Mouse (Mus musculus) heart, embryonic 13.5 days (tissue): ENCODE data around the gene Ecsit. TPM values are rescaled to one million over a fixed set of nuclear protein-coding genes. Genes with fewer than 3 reads are reported as not detected.

Experiments
- ATAC-seq: fragments of 200-750 bp; cut with Nextera tagmentation; 2 replicates; pipeline ENCODE4 v1.8.0; 2017; ENCODE audit warnings: moderate TSS enrichment; ENCODE audit not compliant: insufficient number of reproducible peaks, low FRiP score, low TSS enrichment; ENCODE audit errors: extremely low read depth
- H3K27ac ChIP-seq: fragments of 300-500 bp; sonication (generic); replicated peaks from 2 replicates; pipeline ENCODE4 v1.5.1; 2015; ENCODE audit warnings: moderate library complexity, mild to moderate bottlenecking, inconsistent platforms
- H3K27me3 ChIP-seq: fragments of 300-500 bp; sonication (generic); replicated peaks from 2 replicates; pipeline ENCODE4 v1.6.1; 2015; ENCODE audit warnings: mild to moderate bottlenecking, inconsistent platforms
- H3K36me3 ChIP-seq: fragments of 300-500 bp; sonication (generic); 2 replicates; pipeline ENCODE4 v1.6.1; 2015; ENCODE audit warnings: mild to moderate bottlenecking, inconsistent platforms
- H3K4me1 ChIP-seq: fragments of 300-500 bp; sonication (generic); 2 replicates; pipeline ENCODE4 v1.6.1; 2015; ENCODE audit warnings: inconsistent platforms
- H3K4me2 ChIP-seq: fragments of 300-500 bp; sonication (generic); 2 replicates; pipeline ENCODE4 v1.6.1; 2015; ENCODE audit warnings: inconsistent platforms, mild to moderate bottlenecking, moderate library complexity
- H3K4me3 ChIP-seq: fragments of 300-500 bp; sonication (generic); 2 replicates; pipeline ENCODE4 v1.5.1; 2015; ENCODE audit warnings: moderate library complexity, mild to moderate bottlenecking, inconsistent platforms
- H3K9ac ChIP-seq: fragments of 300-500 bp; sonication (generic); 2 replicates; pipeline ENCODE4 v1.6.1; 2015; ENCODE audit warnings: inconsistent platforms, mild to moderate bottlenecking, moderate library complexity
- H3K9me3 ChIP-seq: fragments of 300-500 bp; sonication (generic); 2 replicates; pipeline ENCODE4 v1.6.1; 2016; ENCODE audit warnings: inconsistent platforms
- WGBS: fragments of 180-500 bp; shearing (Covaris S2); methylation state at CpG from one replicate; pipeline ENCODE4 v1.1.7; 2015; ENCODE audit warnings: mixed read lengths; 5-methylcytosine and 5-hydroxymethylcytosine counted together
- microRNA-seq: library from miRNA; unstranded; fragments of <30 nt; microRNA quantifications from one replicate; pipeline ENCODE4, GENCODE M21; 2016
- polyA plus RNA-seq: library from polyadenylated mRNA; unstranded; fragments of >200 nt; fragmentation: Nextera tagmentation; extraction: Ambion mirVana; gene quantifications from 2 replicates; pipeline ENCODE4 v1.2.1, GENCODE M21; 2015

Ecsit gene
- polyA plus RNA-seq, 1 experiment from 2014 or later = 49.5 TPM

DNA sequence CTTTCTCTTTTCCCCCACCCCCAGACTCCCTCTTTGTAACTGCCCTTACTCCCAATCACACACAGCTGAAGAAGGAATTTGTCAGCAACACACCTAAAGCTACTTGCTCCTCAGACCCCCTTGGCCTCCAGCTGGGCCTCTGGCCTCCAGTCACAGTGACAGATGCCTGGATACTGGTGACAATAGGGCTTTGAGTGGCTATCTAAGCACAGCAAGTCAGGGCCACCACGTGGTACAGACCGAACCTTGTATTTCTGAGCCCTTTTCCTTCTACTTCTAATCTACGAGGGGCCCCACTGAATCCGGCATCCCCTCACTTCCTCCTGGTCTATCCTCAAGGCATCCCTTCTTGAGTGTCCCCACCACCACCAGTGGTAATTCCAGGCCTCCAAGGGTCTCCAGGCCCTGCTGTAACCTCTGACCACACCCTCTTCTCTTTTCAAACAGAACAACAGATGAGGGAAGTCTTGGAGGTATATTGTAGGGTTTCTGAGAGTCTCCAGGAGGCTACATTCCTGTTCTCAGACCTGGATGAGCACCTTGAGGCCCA, 35.4 kb downstream of the Ecsit start:
- Histone ChIP-seq H3K4me3 (no peak overlapping the region), H3K4me2 (peak overlapping the region; percentile 69), H3K36me3 (no peaks in the 10 kb centered on the region), H3K9me3 (no peaks in the 10 kb centered on the region), H3K9ac (no peak overlapping the region), H3K4me1 (peaks cover 32% of the 10 kb centered on the region), H3K27me3 (peaks cover 76% of the 10 kb centered on the region), H3K27ac (no peak overlapping the region)
- 39% methylated on average over 4 of the region's 4 CpGs for WGBS
- no peak for ATAC-seq

DNA sequence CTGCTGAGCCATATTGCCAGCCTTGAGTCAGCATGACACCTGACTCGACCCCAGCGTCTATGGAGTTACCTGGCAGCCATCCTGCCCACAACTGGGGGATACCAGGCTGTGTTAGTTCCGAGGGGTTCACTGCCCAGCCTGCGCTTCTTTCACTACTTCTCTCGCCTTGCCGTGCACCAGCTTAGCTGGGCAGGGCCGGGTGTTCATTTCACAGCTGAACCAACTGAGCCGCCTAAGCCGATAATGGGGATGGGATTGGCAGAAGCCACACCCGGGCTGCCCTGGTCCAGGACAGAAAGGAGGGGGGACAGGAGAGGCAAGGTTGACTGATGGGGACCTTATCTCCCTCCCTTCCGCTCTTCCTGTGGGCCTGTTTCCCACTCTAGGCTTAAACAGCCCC, 35.9 kb downstream of the Ecsit start:
- Histone ChIP-seq H3K36me3 (no peaks in the 10 kb centered on the region), H3K27ac (no peak overlapping the region), H3K9ac (no peak overlapping the region), H3K4me3 (no peak overlapping the region), H3K4me1 (peaks cover 27% of the 10 kb centered on the region), H3K4me2 (no peak overlapping the region), H3K9me3 (no peaks in the 10 kb centered on the region), H3K27me3 (peaks cover 71% of the 10 kb centered on the region)
- ATAC-seq = no peak
- WGBS = 63% methylated on average over 11 of the region's 11 CpGs

DNA sequence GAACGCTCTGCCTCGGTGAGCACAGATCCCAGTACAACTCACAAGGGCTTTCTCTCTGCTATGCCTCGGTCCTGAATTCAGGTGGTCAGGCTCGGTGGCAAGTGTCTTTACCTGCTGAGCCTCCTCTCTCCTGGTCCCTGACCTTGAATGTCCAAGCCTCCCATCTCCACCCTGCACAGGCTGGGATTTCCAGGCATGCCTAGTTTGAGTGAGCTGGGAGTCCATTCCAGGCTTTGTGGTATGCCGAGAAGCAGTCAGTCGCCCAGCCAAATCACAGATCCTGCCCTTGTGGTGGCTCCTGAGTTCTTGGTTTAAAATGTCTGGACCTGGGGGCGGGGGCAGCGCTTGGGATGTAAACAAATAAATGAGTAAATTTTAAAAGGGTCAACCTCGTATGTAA, 37.9 kb downstream of the Ecsit start:
- H3K4me1 ChIP-seq = peaks cover 25% of the 10 kb centered on the region
- WGBS = 46% methylated on average over 9 of the region's 9 CpGs
- no peak overlapping the region for H3K4me3 ChIP-seq
- peaks cover 53% of the 10 kb centered on the region for H3K27me3 ChIP-seq
- no peak overlapping the region for H3K9ac ChIP-seq
- H3K27ac ChIP-seq = no peak overlapping the region
- no peak overlapping the region for H3K4me2 ChIP-seq
- H3K9me3 ChIP-seq = no peaks in the 10 kb centered on the region
- H3K36me3 ChIP-seq = no peaks in the 10 kb centered on the region
- no peak for ATAC-seq

DNA sequence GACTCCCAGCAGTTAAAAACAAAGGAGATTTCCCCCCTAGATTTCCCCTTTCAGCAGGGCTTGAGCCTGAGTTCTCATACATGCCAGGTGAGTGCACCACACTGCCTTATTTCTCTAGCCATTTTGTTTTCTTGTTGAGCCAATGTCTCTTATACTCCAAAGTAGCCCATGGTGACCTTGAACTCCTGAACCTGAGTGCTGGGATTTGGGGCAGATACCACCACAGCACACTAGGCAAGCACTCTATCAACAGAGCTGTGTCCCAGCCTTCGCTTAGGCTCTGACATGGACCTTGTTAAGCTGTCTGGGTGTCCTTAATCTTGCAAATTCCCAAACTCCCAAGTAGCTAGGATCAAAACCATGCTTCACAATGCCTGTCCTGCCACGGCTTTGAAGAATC, 43.4 kb downstream of the Ecsit start:
- H3K4me1 ChIP-seq = no peaks in the 10 kb centered on the region
- 42% methylated on average over 2 of the region's 2 CpGs for WGBS
- H3K4me2 ChIP-seq = no peak overlapping the region
- H3K4me3 ChIP-seq = no peak overlapping the region
- no peak overlapping the region for H3K27ac ChIP-seq
- H3K9ac ChIP-seq = no peak overlapping the region
- no peak for ATAC-seq
- H3K9me3 ChIP-seq = no peaks in the 10 kb centered on the region
- H3K36me3 ChIP-seq = no peaks in the 10 kb centered on the region
- H3K27me3 ChIP-seq = peaks cover 7% of the 10 kb centered on the region; the same call in 1 of the 2 replicates

DNA sequence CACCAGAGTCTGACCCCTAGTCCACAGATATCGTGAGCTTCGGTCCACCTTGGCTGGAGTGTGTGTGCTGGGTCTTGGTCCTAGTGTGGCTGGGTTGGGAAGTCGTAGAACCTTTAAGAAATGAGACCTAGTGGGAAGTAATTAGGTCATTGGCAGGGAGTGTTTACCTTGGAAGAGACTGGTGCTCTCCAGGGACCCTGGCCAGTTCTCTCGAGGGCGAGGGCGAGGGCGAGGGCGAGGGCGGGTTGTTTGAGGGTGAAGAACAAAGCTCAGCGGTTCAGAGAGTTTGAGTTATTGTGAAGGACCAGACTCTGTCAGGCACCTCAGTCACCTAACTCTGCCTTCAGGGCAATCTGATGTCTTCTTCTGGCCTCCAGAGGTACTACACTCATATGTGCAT, 47.4 kb downstream of the Ecsit start:
- Histone ChIP-seq H3K9me3 (no peaks in the 10 kb centered on the region), H3K4me1 (no peaks in the 10 kb centered on the region), H3K36me3 (no peaks in the 10 kb centered on the region), H3K4me3 (no peak overlapping the region), H3K27ac (no peak overlapping the region), H3K4me2 (no peak overlapping the region), H3K9ac (no peak overlapping the region), H3K27me3 (0 out of 2 replicates have a peak, but pooled peaks cover 2% of the 10 kb centered on the region)
- WGBS = 70% methylated on average over 10 of the region's 10 CpGs
- no peak for ATAC-seq

DNA sequence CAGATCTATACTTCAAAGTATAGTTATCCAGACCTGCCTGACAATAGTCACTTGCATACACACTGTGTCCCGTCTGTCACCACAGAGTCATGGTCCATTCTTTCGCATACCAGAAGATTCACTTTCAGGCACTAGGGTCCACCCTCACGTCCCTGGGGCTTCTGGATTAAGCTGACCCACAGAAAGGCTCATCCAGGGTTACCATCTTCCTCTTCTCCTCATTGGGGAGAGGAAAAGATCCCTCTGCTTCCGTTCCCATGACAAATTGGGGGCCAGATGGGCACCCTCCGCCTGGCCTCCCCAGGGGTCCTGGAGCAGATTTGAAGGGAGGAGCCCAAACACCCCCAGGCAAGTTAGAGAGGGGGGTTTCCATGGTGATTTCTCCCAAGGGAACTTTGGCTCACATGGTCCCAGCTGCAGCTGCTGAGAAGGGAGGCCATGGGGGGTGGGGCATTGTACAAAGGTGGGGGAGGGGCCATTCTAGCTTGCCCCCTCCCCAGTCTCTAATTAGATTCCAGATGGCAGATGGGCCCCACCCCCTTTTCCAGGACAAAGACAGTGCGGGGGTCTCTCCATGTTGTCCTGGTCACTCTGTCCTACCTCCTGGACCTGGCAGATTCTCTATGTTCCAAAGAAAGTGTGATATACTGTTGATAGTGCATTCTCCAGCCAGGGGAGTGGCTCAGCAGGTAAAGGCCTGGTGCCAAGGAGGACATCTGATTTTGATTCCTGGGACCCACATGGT, 49.8 kb downstream of the Ecsit start:
- Histone ChIP-seq H3K9me3 (no peaks in the 10 kb centered on the region), H3K4me1 (no peaks in the 10 kb centered on the region), H3K27ac (no peak overlapping the region), H3K4me2 (no peak overlapping the region), H3K9ac (no peak overlapping the region), H3K27me3 (0 out of 2 replicates have a peak, but pooled peaks cover 2% of the 10 kb centered on the region), H3K4me3 (no peak overlapping the region), H3K36me3 (no peaks in the 10 kb centered on the region)
- WGBS = 44% methylated on average over 6 of the region's 6 CpGs
- ATAC-seq = no peak

DNA sequence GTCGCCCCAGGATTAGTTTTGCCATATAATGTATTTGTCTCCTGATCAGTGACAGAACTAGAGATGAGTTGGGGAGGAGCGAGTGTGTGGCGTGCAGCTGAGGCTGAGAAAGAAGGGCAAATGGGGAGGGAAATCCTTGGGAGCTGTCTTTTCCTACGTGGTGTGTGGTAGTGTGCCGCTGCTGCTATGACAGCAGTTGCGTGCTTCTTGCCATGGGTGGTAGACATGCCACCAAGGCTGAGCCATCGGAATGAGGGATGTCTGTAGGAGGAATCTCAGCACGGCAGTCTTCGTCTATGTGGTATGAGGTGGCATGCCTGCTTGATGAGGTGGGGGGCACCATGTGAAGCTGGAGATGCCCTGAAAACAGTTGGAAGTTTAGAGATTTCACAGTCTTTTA, 54.9 kb downstream of the Ecsit start:
- H3K27me3 ChIP-seq = peaks cover 11% of the 10 kb centered on the region; the same call in 1 of the 2 replicates
- no peaks in the 10 kb centered on the region for H3K9me3 ChIP-seq
- no peaks in the 10 kb centered on the region for H3K4me1 ChIP-seq
- no peak overlapping the region for H3K4me3 ChIP-seq
- ATAC-seq = no peak
- H3K27ac ChIP-seq = no peak overlapping the region
- H3K4me2 ChIP-seq = no peak overlapping the region
- no peaks in the 10 kb centered on the region for H3K36me3 ChIP-seq
- WGBS = 84% methylated on average over 9 of the region's 9 CpGs
- no peak overlapping the region for H3K9ac ChIP-seq

DNA sequence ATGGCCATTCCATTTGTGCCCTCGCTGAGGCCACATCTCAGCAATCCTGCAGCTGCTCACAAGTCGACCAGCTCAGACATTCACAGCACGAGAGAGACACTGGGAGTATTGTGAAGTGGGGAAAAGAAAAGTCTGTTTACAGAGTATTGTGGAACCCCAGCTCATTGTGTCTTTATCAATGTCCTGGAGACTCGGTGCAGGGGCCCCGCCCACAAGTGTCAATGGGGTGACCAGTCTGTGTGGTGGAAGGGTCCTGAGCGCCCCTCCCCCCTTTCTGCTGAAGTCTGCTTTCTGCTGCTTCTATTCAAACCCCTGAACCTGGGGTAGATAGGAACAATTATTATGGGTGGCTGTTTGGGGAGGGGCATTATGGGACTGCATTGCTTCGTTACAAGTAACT, 56.8 kb downstream of the Ecsit start:
- no peaks in the 10 kb centered on the region for H3K4me1 ChIP-seq
- no peak overlapping the region for H3K4me2 ChIP-seq
- ATAC-seq = no peak
- H3K27me3 ChIP-seq = peaks cover 11% of the 10 kb centered on the region; the same call in 1 of the 2 replicates
- H3K4me3 ChIP-seq = no peak overlapping the region
- WGBS = 50% methylated on average over 7 of the region's 7 CpGs
- H3K27ac ChIP-seq = no peak overlapping the region
- no peaks in the 10 kb centered on the region for H3K9me3 ChIP-seq
- H3K9ac ChIP-seq = no peak overlapping the region
- no peaks in the 10 kb centered on the region for H3K36me3 ChIP-seq

DNA sequence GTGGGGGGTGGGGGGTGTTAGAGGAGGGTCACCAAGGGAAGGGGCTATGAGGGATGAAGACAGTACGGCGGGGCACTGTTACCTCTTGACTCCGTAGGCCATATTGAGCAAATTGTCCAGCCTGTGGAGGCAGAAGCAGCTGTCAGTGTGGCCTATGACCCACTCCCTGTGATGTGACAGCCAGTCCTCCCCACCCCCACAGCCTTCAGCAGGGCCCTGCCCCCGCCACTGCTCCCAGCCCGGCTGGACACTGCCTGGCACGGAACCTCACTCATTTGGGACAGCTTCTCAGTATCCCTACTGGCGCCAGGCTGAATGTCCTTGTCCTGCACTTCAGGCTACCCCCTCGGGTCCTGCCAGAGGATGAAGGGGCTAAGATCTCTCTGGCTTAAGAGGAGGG, 60.6 kb downstream of the Ecsit start:
- Histone ChIP-seq H3K36me3 (no peaks in the 10 kb centered on the region), H3K9me3 (no peaks in the 10 kb centered on the region), H3K27ac (no peak overlapping the region), H3K4me3 (no peak overlapping the region), H3K4me2 (no peak overlapping the region), H3K27me3 (peaks cover 9% of the 10 kb centered on the region; the same call in 1 of the 2 replicates), H3K9ac (no peak overlapping the region), H3K4me1 (no peaks in the 10 kb centered on the region)
- no peak for ATAC-seq
- 44% methylated on average over 8 of the region's 8 CpGs for WGBS

Small RNA genes lying within 50 kb of the gene (microRNA-seq; reads per million reads assigned to microRNA genes)
- not detected for gene Mir7084

Other genes starting within 250 kb of the Ecsit start
- gene Angptl8, start 249.9 kb downstream of the Ecsit start, polyA plus RNA-seq = 1.6 and 2.3 TPM in 2 replicates
- 48.4 and 50.3 TPM in 2 replicates for gene Dock6, start 232.8 kb downstream of the Ecsit start, polyA plus RNA-seq
- 8.5 and 9.2 TPM in 2 replicates for gene Rab3d, start 167.2 kb downstream of the Ecsit start, polyA plus RNA-seq
- gene Ccdc159, start 158.0 kb downstream of the Ecsit start, polyA plus RNA-seq = 2.6 and 3.2 TPM in 2 replicates
- 41.5 and 47.8 TPM in 2 replicates for gene Tmem205, start 157.9 kb downstream of the Ecsit start, polyA plus RNA-seq
- 5.1 and 5.2 TPM in 2 replicates for gene Plppr2, start 148.4 kb downstream of the Ecsit start, polyA plus RNA-seq
- gene Swsap1, start 129.7 kb downstream of the Ecsit start, polyA plus RNA-seq = 5.1 and 5.7 TPM in 2 replicates
- gene Epor, start 121.9 kb downstream of the Ecsit start, polyA plus RNA-seq = 7.3 and 8.5 TPM in 2 replicates
- 0.68 and 0.71 TPM in 2 replicates for gene Rgl3, start 96.0 kb downstream of the Ecsit start, polyA plus RNA-seq
- 0.22 and 0.36 TPM in 2 replicates for gene Ccdc151, start 82.8 kb downstream of the Ecsit start, polyA plus RNA-seq
- 76.9 and 80.6 TPM in 2 replicates for gene Prkcsh, start 82.6 kb downstream of the Ecsit start, polyA plus RNA-seq
- gene Elavl3, start 33.4 kb downstream of the Ecsit start, polyA plus RNA-seq = 0.28 and 0.41 TPM in 2 replicates
- not detected in 2 replicates for gene Gm49318, start 14.2 kb downstream of the Ecsit start, polyA plus RNA-seq
- gene Zfp653, start 14.1 kb downstream of the Ecsit start, polyA plus RNA-seq = 9.5 TPM in 2 replicates
- 250 and 292 TPM in 2 replicates for gene Cnn1, start 13.8 kb upstream of the Ecsit start, polyA plus RNA-seq
- 106 and 125 TPM in 2 replicates for gene Elof1, start 31.7 kb upstream of the Ecsit start, polyA plus RNA-seq
- 9.0 and 10.9 TPM in 2 replicates for gene Acp5, start 50.3 kb upstream of the Ecsit start, polyA plus RNA-seq
- gene Pigyl, start 71.4 kb upstream of the Ecsit start, polyA plus RNA-seq = 46.0 and 52.0 TPM in 2 replicates
- gene Zfp872, start 102.7 kb upstream of the Ecsit start, polyA plus RNA-seq = 0.08 and 0.24 TPM in 2 replicates
- gene Zfp809, start 140.3 kb upstream of the Ecsit start, polyA plus RNA-seq = 16.0 and 17.9 TPM in 2 replicates
- 3.7 and 4.2 TPM in 2 replicates for gene Zfp599, start 174.5 kb upstream of the Ecsit start, polyA plus RNA-seq
- 12.6 and 15.2 TPM in 2 replicates for gene Zfp810, start 222.2 kb upstream of the Ecsit start, polyA plus RNA-seq